Mouse (Mus musculus) adrenal gland, postnatal 36 days (tissue): ENCODE results near the gene Npnt. TPM values are rescaled to one million over a fixed set of nuclear protein-coding genes. Genes with fewer than 3 reads are reported as not detected.

Experiments
- DNase-seq, 2 experiments: peaks; one replicate each; pipeline ENCODE4 v3.0.0; 2021; ENCODE audit warnings: mixed read lengths in 1 of 2
- total RNA-seq, 2 experiments: library from RNA; stranded (reverse); gene quantifications; 2 replicates each; pipeline ENCODE4 v1.2.3; 2021

Npnt gene
- total RNA-seq, 2 experiments from 2014 or later, result 16.5 to 16.9 TPM

GRCm38 (mm10) chr3:132858849-132859248 lies 91.2 kb downstream of the Npnt start:
- DNase-seq, result peak in 1 of 2 experiments; percentile 8

- peak in 1 of 2 experiments; percentile 27 for DNase-seq
Observed at GRCm38 (mm10) chr3:132856651-132857050, 93.4 kb downstream of the Npnt start.

DNA sequence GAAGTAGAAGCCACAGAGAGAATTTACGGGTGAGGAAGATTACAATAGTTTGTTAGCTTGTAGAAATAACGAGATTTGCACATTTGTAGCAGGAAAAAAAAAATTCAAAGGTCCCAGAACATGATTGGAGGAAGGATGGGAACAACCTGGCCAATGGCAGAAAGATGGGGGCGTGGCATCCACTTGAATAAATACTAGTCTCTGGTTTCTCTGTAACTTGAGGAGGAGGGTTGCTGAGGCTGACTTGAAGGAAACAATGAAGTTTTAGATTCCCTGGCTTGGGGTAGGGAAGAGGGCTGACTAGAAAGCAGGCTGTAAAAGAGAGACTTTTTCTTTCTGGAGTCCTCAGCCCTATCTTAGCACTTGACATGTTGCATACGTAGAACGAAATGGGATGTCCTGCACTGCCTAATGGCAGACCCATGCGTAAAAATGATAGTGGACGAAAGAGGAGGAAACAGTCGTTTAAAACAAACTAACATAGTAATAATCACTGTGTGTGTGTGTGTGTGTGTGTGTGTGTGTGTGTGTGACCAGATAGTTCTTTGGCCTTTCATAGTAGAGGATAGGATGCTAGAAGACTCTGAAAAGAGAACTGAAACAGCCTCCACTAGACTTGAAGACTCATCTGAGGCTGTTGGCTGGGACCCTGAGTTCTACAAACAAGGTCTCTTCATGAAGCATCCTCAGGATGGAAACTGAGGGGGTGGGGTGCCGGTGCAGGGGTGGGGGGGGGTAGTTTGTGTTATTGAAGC lies 94.5 kb downstream of the Npnt start:
- DNase-seq, result no peak

- no peak for DNase-seq
Observed at GRCm38 (mm10) chr3:132854271-132854670, 95.8 kb downstream of the Npnt start.

DNA sequence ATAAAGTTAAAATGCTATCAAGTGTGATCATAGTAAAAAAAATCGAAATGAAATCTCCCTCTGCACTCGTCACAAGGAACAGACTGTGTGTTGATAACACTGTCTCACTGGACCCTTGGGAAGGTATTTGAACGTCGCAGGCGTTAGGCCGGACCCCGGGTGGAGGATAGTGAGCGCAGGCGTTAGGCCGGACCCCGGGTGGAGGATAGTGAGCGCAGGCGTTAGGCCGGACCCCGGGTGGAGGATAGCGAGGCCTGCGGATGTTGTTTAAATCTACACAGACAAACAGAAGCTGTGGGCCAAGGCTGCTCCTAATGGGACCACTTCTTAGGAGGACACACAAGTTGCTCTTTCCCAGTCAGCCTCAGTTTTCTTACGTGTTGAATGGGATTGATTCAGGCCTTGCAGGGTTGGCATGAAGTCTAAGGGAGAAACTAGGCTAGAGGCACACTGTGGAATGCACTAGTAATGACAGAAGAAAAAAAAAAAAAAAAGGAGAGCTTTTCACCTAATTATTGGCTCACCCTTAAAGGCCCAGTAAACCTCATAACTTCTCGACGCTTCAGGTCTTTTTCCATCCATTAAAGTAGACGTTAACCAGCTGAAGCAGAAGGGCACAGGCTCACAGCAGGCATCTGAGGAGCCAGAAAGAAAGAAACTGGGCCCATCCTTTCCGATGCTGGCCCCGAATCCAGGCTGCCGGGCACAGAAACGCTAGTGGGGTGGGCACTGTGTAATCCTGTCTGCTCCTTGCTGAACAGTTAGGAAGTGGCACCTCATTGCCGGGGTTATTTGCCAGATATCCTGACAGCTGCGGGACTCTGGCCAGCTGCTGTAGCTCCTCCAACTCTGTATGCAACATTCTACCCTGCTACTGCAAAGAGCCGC lies 98.0 kb downstream of the Npnt start:
- peak in 1 of 2 experiments; percentile 26 for DNase-seq

DNA sequence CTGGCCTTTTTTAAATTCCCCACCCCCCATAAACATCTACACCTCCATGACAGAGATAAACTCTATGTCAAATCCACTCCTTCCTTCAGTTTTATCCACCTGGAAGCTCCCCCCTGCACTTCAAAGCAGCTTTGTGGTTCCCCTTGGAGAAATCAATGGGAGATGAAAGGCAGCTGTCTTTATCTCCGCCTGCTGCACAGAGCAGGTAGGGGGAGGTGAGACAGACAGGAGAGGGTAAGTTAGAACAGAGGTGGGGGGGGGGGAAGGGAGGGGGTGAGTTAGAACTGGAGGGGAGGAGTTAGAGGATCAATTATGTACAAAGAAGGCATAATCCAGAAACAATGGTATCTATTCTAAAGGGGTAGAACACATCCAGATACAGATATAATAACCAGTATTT lies 98.7 kb downstream of the Npnt start:
- DNase-seq, result no peak

- DNase-seq, result no peak
Observed at GRCm38 (mm10) chr3:132850431-132850830, 99.7 kb downstream of the Npnt start.

GRCm38 (mm10) chr3:132849669-132850068 lies 100.4 kb downstream of the Npnt start:
- DNase-seq, result no peak

DNA sequence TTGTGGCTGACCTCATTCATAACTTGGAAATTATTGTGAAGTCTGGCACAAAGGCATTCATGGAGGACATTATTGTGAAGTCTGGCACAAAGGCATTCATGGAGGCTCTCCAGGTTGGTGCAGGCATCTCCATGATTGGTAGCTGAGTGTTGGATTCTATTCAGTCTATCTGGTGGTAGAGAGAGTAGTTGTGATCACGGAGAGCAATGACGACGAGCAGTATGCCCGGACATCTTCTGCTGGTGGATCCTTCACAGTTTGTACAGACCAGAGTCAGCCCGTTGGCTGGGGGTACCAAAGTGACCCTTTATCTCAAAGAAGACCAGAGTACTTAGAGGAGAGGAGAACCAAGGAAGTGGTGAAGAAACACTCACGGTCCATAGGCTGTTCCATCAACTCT lies 107.4 kb downstream of the Npnt start:
- no peak for DNase-seq

DNA sequence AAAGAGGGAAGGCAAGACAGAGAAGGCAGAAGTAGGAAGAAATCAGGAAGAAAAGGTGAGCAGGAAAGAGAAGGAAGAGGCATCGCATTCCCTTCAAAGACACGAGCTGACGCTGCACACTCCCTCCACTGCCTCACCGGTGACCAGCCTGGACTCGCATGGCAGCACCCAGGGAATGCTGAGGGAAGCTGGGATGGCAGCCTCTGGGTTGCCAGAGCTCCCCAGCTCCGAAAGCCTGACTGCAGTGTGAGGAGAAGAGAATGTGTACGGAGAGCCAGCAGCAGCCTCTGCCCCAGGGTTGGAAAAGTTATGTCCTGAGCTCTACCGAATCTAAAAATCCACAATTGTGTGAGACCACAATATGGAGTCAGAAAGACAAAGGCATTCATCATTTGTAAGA lies 110.6 kb downstream of the Npnt start:
- no peak for DNase-seq

DNA sequence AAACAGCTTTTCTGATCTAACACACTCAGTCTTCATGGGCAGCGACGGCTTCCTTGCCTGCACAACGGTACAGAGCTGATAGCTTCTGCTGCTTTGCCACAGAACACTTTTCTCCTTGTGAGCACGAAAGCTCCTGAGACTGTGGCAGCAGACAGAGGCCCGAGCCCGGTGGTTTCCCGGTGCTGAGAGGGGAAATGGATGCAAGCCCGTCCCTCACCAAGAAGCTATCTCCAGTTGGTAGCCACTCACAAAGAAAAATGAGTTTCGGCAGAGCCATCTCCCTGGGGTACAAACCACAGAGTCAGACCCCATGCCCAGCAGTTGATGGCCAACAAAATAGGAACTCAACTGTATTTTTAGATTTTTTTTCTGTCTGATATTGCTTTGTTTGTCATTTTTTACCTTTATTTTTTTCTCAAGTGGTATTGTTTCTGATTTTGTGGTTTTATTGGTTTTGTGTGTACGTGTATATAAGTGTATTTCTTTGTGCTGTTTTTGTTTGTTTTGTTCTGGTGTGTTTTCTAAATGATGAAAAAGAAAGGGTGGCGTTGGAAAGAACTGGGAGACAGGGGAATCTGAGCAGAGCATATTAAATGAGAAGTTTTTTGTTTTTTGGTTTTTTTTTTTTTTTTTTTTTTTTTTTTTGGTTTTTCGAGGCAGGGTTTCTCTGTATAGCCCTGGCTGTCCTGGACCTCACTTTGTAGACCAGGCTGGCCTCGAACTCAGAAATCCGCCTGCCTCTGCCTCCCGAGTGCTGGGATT lies 111.3 kb downstream of the Npnt start:
- DNase-seq, result no peak

GRCm38 (mm10) chr3:132837134-132837533 lies 113.0 kb downstream of the Npnt start:
- no peak for DNase-seq

GRCm38 (mm10) chr3:132835118-132835794 lies 114.8 kb downstream of the Npnt start:
- no peak for DNase-seq

Other genes with a start within 250 kb of the Npnt start
- 10 to 100 TPM; 12.0 TPM for gene Ints12, start 141.5 kb upstream of the Npnt start, total RNA-seq
- 10 to 100 TPM; 11.3 to 13.9 TPM for gene Gstcd, start 141.7 kb upstream of the Npnt start, total RNA-seq